Mouse (Mus musculus): ENCODE results near the gene Lifr. TPM values are rescaled to one million over a fixed set of nuclear protein-coding genes. Genes with fewer than 3 reads are reported as not detected.

Lifr gene
- polyA plus RNA-seq, 1 experiment, result 19.9 TPM

DNA sequence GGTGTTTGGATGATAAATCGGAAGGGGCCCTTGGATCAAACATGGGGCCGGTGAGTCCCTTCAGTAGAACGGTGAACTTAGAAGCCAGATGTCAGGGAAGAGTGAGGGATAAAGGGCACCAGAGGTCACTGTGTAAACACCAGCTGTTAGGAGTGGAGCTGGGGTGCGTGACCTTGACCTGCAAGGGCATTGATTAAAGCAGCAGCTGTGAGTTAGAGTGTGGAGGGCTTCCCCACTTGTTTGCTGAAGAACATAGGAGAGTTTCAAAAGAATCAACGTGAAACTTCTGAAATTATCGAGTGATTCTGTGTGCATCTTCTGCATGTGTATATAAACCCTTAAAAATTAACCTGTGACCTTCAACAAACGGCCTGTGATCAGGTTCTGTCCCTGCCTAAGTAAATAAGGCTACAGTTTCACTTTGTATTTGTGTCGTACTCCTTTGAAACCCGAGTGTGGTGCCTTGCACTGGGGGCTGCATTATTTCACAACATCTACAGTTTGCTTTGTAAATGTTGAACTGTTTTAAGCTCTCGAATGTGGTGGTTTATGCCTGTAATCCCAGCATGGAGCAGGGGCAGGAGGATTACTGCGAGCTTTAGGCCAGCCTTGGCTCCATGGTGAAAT, 77.6 kb downstream of the Lifr start:
- no peak for DNase-seq
- H3K27ac ChIP-seq (ENCODE audit: insufficient read depth, low read length), result no peak overlapping the region
- WGBS, result 87% methylated on average over 11 of the region's 11 CpGs
- no peak overlapping the region for H3K4me3 ChIP-seq (replicated peaks; ENCODE audit: insufficient read depth, low read depth, low read length)
- H3K27me3 ChIP-seq (ENCODE audit: control insufficient read depth, insufficient read depth, low read length), result no peaks in the 10 kb centered on the region
- no peaks in the 10 kb centered on the region for H3K4me1 ChIP-seq (ENCODE audit: control insufficient read depth, insufficient read depth, low read length)
- TF ChIP-seq POLR2A (IDR thresholded peaks at IDR 0.05; ENCODE audit: borderline replicate concordance, insufficient read depth, low read length) (no peak), CTCF (IDR thresholded peaks at IDR 0.05; ENCODE audit: borderline replicate concordance, insufficient read depth, low read depth, low read length) (no peak)

DNA sequence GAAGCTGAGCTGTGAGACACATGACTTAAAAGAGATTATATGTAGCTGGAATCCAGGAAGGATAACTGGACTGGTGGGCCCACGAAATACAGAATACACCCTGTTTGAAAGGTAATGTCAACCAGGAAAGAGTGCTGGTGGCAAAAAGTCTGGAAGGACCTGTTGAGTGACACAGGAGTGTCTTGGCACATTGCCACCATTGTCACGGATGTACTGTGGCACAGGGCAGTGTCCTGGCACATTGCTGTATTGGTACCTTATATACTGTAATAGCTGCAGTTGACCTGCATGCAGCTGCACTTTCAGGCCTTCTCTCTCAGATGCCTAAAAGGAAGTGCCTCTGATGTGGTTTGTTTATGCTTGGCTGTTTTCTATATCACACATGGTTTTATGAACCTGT, 82.5 kb downstream of the Lifr start:
- WGBS, result 43% methylated on average over 2 of the region's 2 CpGs
- TF ChIP-seq CTCF (IDR thresholded peaks at IDR 0.05; ENCODE audit: borderline replicate concordance, insufficient read depth, low read depth, low read length) (no peak), POLR2A (IDR thresholded peaks at IDR 0.05; ENCODE audit: borderline replicate concordance, insufficient read depth, low read length) (no peak)
- H3K27me3 ChIP-seq (ENCODE audit: control insufficient read depth, insufficient read depth, low read length), result no peaks in the 10 kb centered on the region
- no peak for DNase-seq
- H3K4me1 ChIP-seq (ENCODE audit: control insufficient read depth, insufficient read depth, low read length), result no peaks in the 10 kb centered on the region
- no peak overlapping the region for H3K4me3 ChIP-seq (replicated peaks; ENCODE audit: insufficient read depth, low read depth, low read length)
- H3K27ac ChIP-seq (ENCODE audit: insufficient read depth, low read length), result no peak overlapping the region

DNA sequence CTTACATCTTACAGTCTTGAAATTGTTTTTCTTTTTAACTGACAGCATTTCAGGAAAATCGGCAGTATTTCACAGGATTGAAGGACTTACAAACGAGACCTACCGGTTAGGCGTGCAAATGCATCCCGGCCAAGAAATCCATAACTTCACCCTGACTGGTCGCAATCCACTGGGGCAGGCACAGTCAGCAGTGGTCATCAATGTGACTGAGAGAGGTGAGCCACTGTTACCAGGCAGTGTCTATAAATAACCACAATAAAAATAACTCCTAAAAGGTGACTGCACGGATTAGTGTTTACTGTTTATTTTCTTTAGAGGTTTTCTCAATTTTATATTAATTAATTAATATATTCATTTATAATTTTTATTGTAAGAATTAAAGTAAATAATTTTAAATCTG, 82.9 kb downstream of the Lifr start:
- Histone ChIP-seq H3K4me3 (replicated peaks; ENCODE audit: insufficient read depth, low read depth, low read length) (no peak overlapping the region), H3K27me3 (ENCODE audit: control insufficient read depth, insufficient read depth, low read length) (no peaks in the 10 kb centered on the region)
- 76% methylated on average over 7 of the region's 7 CpGs for WGBS

DNA sequence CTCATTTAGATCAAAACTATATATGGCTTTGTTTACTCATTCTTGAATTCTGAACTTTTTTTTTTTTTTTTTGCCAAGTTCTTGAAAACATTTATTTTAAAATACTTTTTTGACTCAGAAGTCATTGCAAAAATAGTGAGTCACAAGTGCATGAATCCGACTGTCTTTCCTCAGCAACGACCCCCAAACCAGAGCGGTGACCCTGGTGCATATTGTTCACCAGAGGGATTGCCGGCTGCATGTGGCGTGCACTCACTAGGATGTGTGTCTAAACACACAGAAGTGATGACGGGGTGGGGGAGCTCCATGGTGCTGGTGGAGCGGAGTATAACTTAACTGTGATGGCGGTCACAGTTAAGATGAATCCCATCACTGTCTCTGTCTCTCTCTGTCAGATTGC, 83.4 kb downstream of the Lifr start:
- no peak overlapping the region for H3K4me3 ChIP-seq (replicated peaks; ENCODE audit: insufficient read depth, low read depth, low read length)
- 90% methylated on average over 8 of the region's 8 CpGs for whole genome bisulfite sequencing
- H3K27me3 ChIP-seq (ENCODE audit: control insufficient read depth, insufficient read depth, low read length), result no peaks in the 10 kb centered on the region

More for the DNA sequence above, 82.9 kb downstream of the Lifr start:
- TF ChIP-seq POLR2A (IDR thresholded peaks at IDR 0.05; ENCODE audit: borderline replicate concordance, insufficient read depth, low read length) (no peak), CTCF (IDR thresholded peaks at IDR 0.05; ENCODE audit: borderline replicate concordance, insufficient read depth, low read depth, low read length) (no peak)
- no peaks in the 10 kb centered on the region for H3K4me1 ChIP-seq (ENCODE audit: control insufficient read depth, insufficient read depth, low read length)
- no peak overlapping the region for H3K27ac ChIP-seq (ENCODE audit: insufficient read depth, low read length)
- DNase-seq, result no peak

DNA sequence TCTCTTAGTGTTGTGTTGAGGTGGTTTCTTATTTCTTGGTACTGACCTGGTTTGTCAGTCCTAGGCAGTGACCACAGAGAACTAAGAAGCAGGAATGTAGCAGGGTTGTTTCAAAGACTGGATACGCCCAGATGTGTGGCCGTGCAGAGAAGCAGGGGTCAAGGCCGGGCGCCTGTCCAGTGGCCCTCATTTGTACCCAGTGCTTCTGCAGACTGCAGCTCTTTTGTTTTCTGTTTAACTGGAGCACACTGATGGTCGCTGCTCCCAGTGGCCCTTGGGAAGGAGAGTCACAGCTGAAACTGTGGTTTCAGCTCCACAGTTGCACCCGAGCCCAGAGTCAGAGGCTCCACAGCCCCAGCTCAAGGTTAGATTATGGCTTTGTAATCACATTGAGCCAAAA, 90.2 kb downstream of the Lifr start:
- no peak for TF ChIP-seq POLR2A (IDR thresholded peaks at IDR 0.05; ENCODE audit: borderline replicate concordance, insufficient read depth, low read length)
- TF ChIP-seq CTCF (IDR thresholded peaks at IDR 0.05; ENCODE audit: borderline replicate concordance, insufficient read depth, low read depth, low read length), result no peak

More for the DNA sequence above, 83.4 kb downstream of the Lifr start:
- TF ChIP-seq CTCF (IDR thresholded peaks at IDR 0.05; ENCODE audit: borderline replicate concordance, insufficient read depth, low read depth, low read length) (no peak), POLR2A (IDR thresholded peaks at IDR 0.05; ENCODE audit: borderline replicate concordance, insufficient read depth, low read length) (no peak)
- Histone ChIP-seq H3K27ac (ENCODE audit: insufficient read depth, low read length) (no peak overlapping the region), H3K4me1 (ENCODE audit: control insufficient read depth, insufficient read depth, low read length) (no peaks in the 10 kb centered on the region)
- DNase-seq, result no peak

DNA sequence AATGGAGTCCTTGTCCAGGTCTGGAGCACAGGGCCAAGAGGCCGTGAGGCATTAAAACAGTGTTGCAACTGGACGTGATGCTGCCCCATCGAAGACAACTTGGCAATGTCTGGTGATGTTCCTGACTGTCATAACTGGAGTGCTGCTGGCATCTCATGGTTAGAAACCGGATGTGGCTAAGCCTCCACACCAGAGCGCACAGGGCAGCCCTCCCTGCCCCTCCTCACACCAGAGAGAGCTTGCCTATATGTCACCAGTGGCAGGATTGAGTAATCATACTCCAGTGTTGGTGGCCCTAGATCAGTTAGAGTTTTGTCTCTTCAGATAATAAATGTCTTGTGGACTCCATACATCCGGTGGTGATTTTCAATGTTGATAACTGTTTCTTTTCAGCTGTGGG, 97.3 kb downstream of the Lifr start:
- 63% methylated on average over 6 of the region's 6 CpGs for WGBS
- TF ChIP-seq CTCF (IDR thresholded peaks at IDR 0.05; ENCODE audit: borderline replicate concordance, insufficient read depth, low read depth, low read length) (no peak), POLR2A (IDR thresholded peaks at IDR 0.05; ENCODE audit: borderline replicate concordance, insufficient read depth, low read length) (no peak)
- H3K27ac ChIP-seq (ENCODE audit: insufficient read depth, low read length), result no peak overlapping the region
- no peak overlapping the region for H3K4me3 ChIP-seq (replicated peaks; ENCODE audit: insufficient read depth, low read depth, low read length)
- no peaks in the 10 kb centered on the region for H3K4me1 ChIP-seq (ENCODE audit: control insufficient read depth, insufficient read depth, low read length)
- no peak for DNase-seq
- no peaks in the 10 kb centered on the region for H3K27me3 ChIP-seq (ENCODE audit: control insufficient read depth, insufficient read depth, low read length)

More for the DNA sequence above, 90.2 kb downstream of the Lifr start:
- H3K4me1 ChIP-seq (ENCODE audit: control insufficient read depth, insufficient read depth, low read length), result no peaks in the 10 kb centered on the region; the same call in 1 of the 2 replicates
- 80% methylated on average over 6 of the region's 6 CpGs for WGBS
- H3K27ac ChIP-seq (ENCODE audit: insufficient read depth, low read length), result peak overlapping the region; percentile 21; the same call in 1 of the 2 replicates
- DNase-seq, result peak in 1 of 2 experiments; percentile 13
- H3K27me3 ChIP-seq (ENCODE audit: control insufficient read depth, insufficient read depth, low read length), result no peaks in the 10 kb centered on the region
- no peak overlapping the region for H3K4me3 ChIP-seq (replicated peaks; ENCODE audit: insufficient read depth, low read depth, low read length)

DNA sequence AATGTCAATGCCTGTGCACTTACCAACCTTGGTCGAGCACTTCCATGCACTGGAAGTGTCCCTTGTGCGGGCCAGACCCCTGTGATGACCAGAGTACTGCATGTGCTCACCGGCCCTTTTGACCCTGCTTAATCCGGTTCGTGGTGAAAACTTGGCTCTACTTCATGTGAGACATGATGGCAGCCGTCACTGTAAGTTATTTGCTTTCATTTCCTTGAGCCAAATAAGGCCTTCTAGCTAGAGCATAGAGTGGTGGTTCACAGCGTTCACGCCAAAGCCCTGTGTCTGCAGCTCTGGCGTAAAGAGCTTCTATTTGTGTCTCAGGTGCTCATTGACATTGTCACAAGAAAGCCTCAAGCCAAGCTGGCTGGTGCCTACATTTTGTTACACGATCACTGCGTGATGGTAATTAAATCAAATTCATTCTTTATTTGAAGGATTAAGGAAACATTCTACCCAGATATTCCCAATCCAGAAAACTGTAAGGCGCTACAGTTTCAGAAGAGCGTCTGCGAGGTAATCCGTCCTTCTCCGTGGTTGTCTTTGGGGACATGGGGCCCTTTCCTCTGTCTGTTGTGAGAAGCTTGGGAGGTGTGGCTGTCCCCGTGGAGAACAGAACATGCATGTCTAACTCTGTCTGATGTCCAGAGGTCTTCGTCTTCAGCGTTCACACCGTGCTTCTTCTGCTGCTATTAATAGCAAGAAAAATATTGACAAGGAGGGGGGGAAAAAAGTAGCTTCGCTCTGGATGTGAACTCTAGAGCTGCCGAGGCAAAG, 99.5 kb downstream of the Lifr start:
- Histone ChIP-seq H3K4me3 (replicated peaks; ENCODE audit: insufficient read depth, low read depth, low read length) (no peak overlapping the region), H3K27me3 (ENCODE audit: control insufficient read depth, insufficient read depth, low read length) (no peaks in the 10 kb centered on the region), H3K4me1 (ENCODE audit: control insufficient read depth, insufficient read depth, low read length) (no peaks in the 10 kb centered on the region), H3K27ac (ENCODE audit: insufficient read depth, low read length) (no peak overlapping the region)
- DNase-seq, result no peak
- no peak for TF ChIP-seq POLR2A (IDR thresholded peaks at IDR 0.05; ENCODE audit: borderline replicate concordance, insufficient read depth, low read length)
- no peak for TF ChIP-seq CTCF (IDR thresholded peaks at IDR 0.05; ENCODE audit: borderline replicate concordance, insufficient read depth, low read depth, low read length)
- 73% methylated on average over 22 of the region's 22 CpGs for WGBS

DNA sequence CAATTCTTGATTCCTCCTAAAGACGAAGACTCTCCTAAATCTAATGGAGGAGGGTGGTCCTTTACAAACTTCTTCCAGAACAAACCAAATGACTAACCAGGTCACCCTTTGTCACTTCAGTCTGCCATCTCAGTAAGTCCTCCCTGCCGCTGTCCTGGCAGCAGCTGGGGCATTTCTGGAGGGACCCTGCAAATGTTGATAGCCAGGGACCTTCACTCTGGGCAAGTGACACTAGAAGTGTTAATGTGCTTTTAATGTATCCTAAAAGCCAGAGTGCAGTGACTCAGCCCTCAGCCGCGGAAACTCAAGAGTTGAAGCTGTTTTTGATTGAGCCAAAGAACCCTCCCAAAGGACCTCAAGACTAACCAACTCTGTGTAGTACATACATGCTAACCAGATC, 100.7 kb downstream of the Lifr start:
- no peaks in the 10 kb centered on the region for H3K27me3 ChIP-seq (ENCODE audit: control insufficient read depth, insufficient read depth, low read length)
- 89% methylated on average over 4 of the region's 4 CpGs for WGBS
- no peak overlapping the region for H3K4me3 ChIP-seq (replicated peaks; ENCODE audit: insufficient read depth, low read depth, low read length)
- no peak for DNase-seq
- H3K27ac ChIP-seq (ENCODE audit: insufficient read depth, low read length), result no peak overlapping the region
- no peak for TF ChIP-seq CTCF (IDR thresholded peaks at IDR 0.05; ENCODE audit: borderline replicate concordance, insufficient read depth, low read depth, low read length)
- no peak for TF ChIP-seq POLR2A (IDR thresholded peaks at IDR 0.05; ENCODE audit: borderline replicate concordance, insufficient read depth, low read length)
- H3K4me1 ChIP-seq (ENCODE audit: control insufficient read depth, insufficient read depth, low read length), result no peaks in the 10 kb centered on the region
